Mouse (Mus musculus) naive thymus-derived CD4-positive, alpha-beta T cell, adult 5 months (primary cell): ENCODE measurements around the gene Casz1. TPM values are rescaled to one million over a fixed set of nuclear protein-coding genes. Genes with fewer than 3 reads are reported as not detected.

ENCODE experiments used
- polyA plus RNA-seq: library from polyadenylated mRNA; unstranded; fragments of 100-300 nt; shearing (Covaris generic); gene quantifications from one replicate; pipeline ENCODE4 v1.2.1, GENCODE M21; 2017

Gene Casz1
- polyA plus RNA-seq, result 8.5 TPM

DNA sequence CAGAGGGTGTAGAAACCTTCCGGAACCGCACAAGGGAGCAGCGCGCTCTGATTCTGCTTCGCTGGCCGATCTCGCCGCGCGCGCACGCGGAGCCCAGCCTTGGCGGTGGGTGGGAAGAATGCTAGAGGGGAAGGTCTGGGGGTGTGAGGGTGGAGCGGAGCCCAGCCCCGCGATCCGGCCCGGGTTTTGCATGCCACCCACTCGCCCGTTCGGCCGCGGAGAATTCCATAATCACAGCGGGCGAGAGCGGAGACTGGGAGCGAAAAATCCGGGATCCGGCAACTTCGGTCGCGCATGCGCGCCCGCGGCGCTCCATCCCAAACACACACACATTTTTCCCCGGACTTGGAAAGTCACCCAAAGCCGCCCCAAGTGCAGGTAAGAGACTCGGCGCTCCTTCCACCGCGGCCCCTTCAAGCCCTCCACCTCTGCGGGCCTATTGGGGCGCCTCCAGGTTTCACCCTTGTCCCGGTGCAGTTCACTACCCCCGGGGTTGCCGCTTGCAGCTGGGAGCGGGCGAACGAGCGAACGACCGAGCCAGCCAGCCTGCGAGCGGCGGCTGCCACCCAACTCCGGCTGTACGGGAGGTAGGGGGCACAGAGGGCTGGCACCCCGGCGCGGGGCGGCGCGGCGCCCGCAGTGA is at the start of gene Casz1:
Casz1 (plus strand) TSS at position 293 of the 643 bp plus-strand sequence.

Other genes starting within 250 kb of the Casz1 start
- 105 TPM for gene Exosc10, start 246.0 kb upstream of the Casz1 start, polyA plus RNA-seq
- 57.0 TPM for gene Srm, start 212.9 kb upstream of the Casz1 start, polyA plus RNA-seq
- 0.14 TPM for gene Masp2, start 201.9 kb upstream of the Casz1 start, polyA plus RNA-seq
- gene Tardbp, start 177.4 kb upstream of the Casz1 start, polyA plus RNA-seq, result 258 TPM
- not detected for gene Gm572, start 161.1 kb upstream of the Casz1 start, polyA plus RNA-seq